Mouse (Mus musculus) erythroblast, embryonic 14.5 days (primary cell): ENCODE results near the gene Cox7a2. TPM values are rescaled to one million over a fixed set of nuclear protein-coding genes. Genes with fewer than 3 reads are reported as not detected.

ENCODE experiments used
- H3K27me3 ChIP-seq: 2 replicates; pipeline ENCODE4 v1.6.1; 2012; ENCODE audit warnings: inconsistent platforms; ENCODE audit not compliant: control insufficient read depth
- H3K36me3 ChIP-seq: 2 replicates; pipeline ENCODE4 v1.6.1; 2012; ENCODE audit warnings: mild to moderate bottlenecking, inconsistent platforms; ENCODE audit not compliant: control insufficient read depth
- H3K4me1 ChIP-seq: 2 replicates; pipeline ENCODE4 v1.6.1; 2012; ENCODE audit warnings: inconsistent platforms; ENCODE audit not compliant: control insufficient read depth
- H3K4me3 ChIP-seq: replicated peaks from 2 replicates; pipeline ENCODE3; 2012; ENCODE audit warnings: moderate library complexity, mild to moderate bottlenecking, inconsistent platforms
- H3K9me3 ChIP-seq: 2 replicates; pipeline ENCODE4 v1.6.1; 2012; ENCODE audit warnings: low read length, inconsistent platforms, mixed read lengths; ENCODE audit not compliant: control insufficient read depth
- GATA1 ChIP-seq: IDR thresholded peaks from 2 replicates; pipeline ENCODE4 v1.6.1; 2012; ENCODE audit warnings: low read length, inconsistent platforms, mixed read lengths
- TAL1 ChIP-seq: IDR thresholded peaks from 3 replicates; pipeline ENCODE4 v1.6.1; 2012; ENCODE audit warnings: low read length, inconsistent platforms, mixed read lengths
- polyA plus RNA-seq: library from polyadenylated mRNA; stranded (reverse); fragments of >175 nt; gene quantifications from 2 replicates; pipeline ENCODE4 v1.2.3, GENCODE M21; 2012

Cox7a2 gene
- polyA plus RNA-seq, 1 experiment, result 7.4 TPM

- no peak for TF ChIP-seq GATA1
- TF ChIP-seq TAL1, result no peak
- no peaks in the 10 kb centered on the region for H3K36me3 ChIP-seq
- H3K9me3 ChIP-seq, result no peaks in the 10 kb centered on the region
- no peak overlapping the region for H3K4me3 ChIP-seq
- peaks cover 57% of the 10 kb centered on the region for H3K27me3 ChIP-seq
- no peaks in the 10 kb centered on the region for H3K4me1 ChIP-seq
Measured at GRCm38 (mm10) chr9:79717836-79718475, 41.7 kb downstream of the Cox7a2 start.

GRCm38 (mm10) chr9:79716909-79717835, 42.5 kb downstream of the Cox7a2 start:
- Histone ChIP-seq H3K36me3 (no peaks in the 10 kb centered on the region), H3K9me3 (no peaks in the 10 kb centered on the region), H3K27me3 (peaks cover 56% of the 10 kb centered on the region), H3K4me1 (no peaks in the 10 kb centered on the region), H3K4me3 (no peak overlapping the region)
- TF ChIP-seq GATA1, result no peak
- no peak for TF ChIP-seq TAL1

- H3K9me3 ChIP-seq, result no peaks in the 10 kb centered on the region
- no peaks in the 10 kb centered on the region for H3K4me1 ChIP-seq
- peaks cover 50% of the 10 kb centered on the region for H3K27me3 ChIP-seq
- no peak for TF ChIP-seq TAL1
- no peak for TF ChIP-seq GATA1
- H3K4me3 ChIP-seq, result no peak overlapping the region
- H3K36me3 ChIP-seq, result no peaks in the 10 kb centered on the region
Measured at GRCm38 (mm10) chr9:79716496-79716895, 43.2 kb downstream of the Cox7a2 start.

GRCm38 (mm10) chr9:79714471-79715045, 45.1 kb downstream of the Cox7a2 start:
- no peaks in the 10 kb centered on the region for H3K36me3 ChIP-seq
- TF ChIP-seq GATA1, result no peak
- peaks cover 31% of the 10 kb centered on the region for H3K27me3 ChIP-seq
- no peak overlapping the region for H3K4me3 ChIP-seq
- H3K4me1 ChIP-seq, result no peaks in the 10 kb centered on the region
- no peaks in the 10 kb centered on the region for H3K9me3 ChIP-seq

Other genes with a start within 250 kb of the Cox7a2 start
- gene Col12a1, start 41.0 kb downstream of the Cox7a2 start, polyA plus RNA-seq, result not detected in 2 replicates
- gene Tmem30a, start 33.6 kb upstream of the Cox7a2 start, polyA plus RNA-seq, result 4.7 and 7.2 TPM in 2 replicates